Mouse (Mus musculus): ENCODE data around the gene B3gnt8.

DNA sequence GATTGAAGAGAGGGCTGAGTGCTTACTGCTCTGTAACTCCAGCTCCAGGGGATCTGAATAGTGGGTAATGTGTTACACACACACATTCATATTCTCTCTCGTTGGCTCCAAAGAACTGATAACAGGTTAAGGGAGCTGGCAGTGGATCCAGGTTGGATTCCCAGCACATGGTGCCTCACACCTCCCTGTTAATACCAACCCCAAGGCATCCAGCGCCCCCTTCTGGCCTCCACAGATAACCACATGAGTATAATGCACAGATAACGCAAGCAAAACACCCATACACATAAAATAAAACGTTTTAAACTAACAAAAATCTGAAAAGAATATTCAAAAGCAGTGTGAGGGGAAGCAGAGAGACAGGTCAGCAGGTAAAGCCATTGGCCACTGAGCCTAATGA is 46.0 kb downstream of the B3gnt8 start:
- TF ChIP-seq POLR2A (IDR thresholded peaks at IDR 0.05; ENCODE audit: control insufficient read depth, low read depth, low read length) (no peak), CTCF (IDR thresholded peaks at IDR 0.05; ENCODE audit: control insufficient read depth, insufficient read depth, insufficient replicate concordance, low read depth, low read length) (no peak)
